ENCODE assay signal across 18 mouse cellular contexts in genomic region chr8:37424588-37424987, GRCm38 (mm10).
A peak's percentile ranks its signal among the peaks of the same experiment; 100 is the strongest.
DNase-seq lines count a peak whose midpoint lies in the region; ATAC-seq and TF ChIP-seq lines count a peak whose summit lies in the region.
"Had no signal": no experiment of that assay in that cellular context is flagged by ENCODE, and none has a peak within 500 bp of the region (broad histone marks: within the 10 kb centered on the region; RNA-seq: fewer than 3 reads in every experiment).

No protein-coding gene starts in this region.

- no peaks in the 10 kb centered on the region for H3K36me3 ChIP-seq in lung, embryonic 15.5 days
- no peaks in the 10 kb centered on the region for H3K36me3 ChIP-seq in lung, postnatal 0 days (ENCODE audit: insufficient read depth, low read length)
- H3K36me3 ChIP-seq: embryonic facial prominence, embryonic 10.5 days; embryonic facial prominence, embryonic 12.5 days; forebrain, embryonic 15.5 days had no signal

- H3K4me1 ChIP-seq in lung, embryonic 15.5 days = no peaks in the 10 kb centered on the region
- H3K4me1 ChIP-seq in lung, postnatal 0 days (ENCODE audit: insufficient read depth, low read depth, low read length) = no peaks in the 10 kb centered on the region
- H3K4me1 ChIP-seq: embryonic facial prominence, embryonic 10.5 days; embryonic facial prominence, embryonic 12.5 days; forebrain, embryonic 13.5 days; forebrain, embryonic 15.5 days had no signal

- no peak overlapping the region for H3K4me2 ChIP-seq in lung, embryonic 15.5 days
- H3K4me2 ChIP-seq in lung, postnatal 0 days (replicated peaks; ENCODE audit: low read depth, low read length) = no peak overlapping the region
- H3K4me2 ChIP-seq: embryonic facial prominence, embryonic 12.5 days; forebrain, embryonic 13.5 days; forebrain, embryonic 15.5 days had no signal

- H3K27me3 ChIP-seq in lung, embryonic 15.5 days = no peaks in the 10 kb centered on the region
- no peaks in the 10 kb centered on the region for H3K27me3 ChIP-seq in lung, postnatal 0 days (replicated peaks; ENCODE audit: insufficient read depth, low read length)
- H3K27me3 ChIP-seq: embryonic facial prominence, embryonic 12.5 days; forebrain, embryonic 13.5 days; forebrain, embryonic 15.5 days had no signal

- no peak overlapping the region for H3K9ac ChIP-seq in lung, embryonic 15.5 days
- no peak overlapping the region for H3K9ac ChIP-seq in lung, postnatal 0 days (replicated peaks; ENCODE audit: low read depth)
- H3K9ac ChIP-seq: embryonic facial prominence, embryonic 12.5 days; forebrain, embryonic 13.5 days; forebrain, embryonic 15.5 days had no signal

- DNase-seq in lung, postnatal 25 days (ENCODE audit: low spot score) = no peak
- peak; percentile 55 for DNase-seq in lung, postnatal 0 days (ENCODE audit: low spot score)
- no peak for DNase-seq in lung, postnatal 14 days
- DNase-seq in brain, adult 2 months (ENCODE audit: low read depth, low spot score) = peak; percentile 10
- DNase-seq in gastrocnemius, adult 18-20 months (ENCODE audit: low spot score) = no peak
- DNase-seq: adrenal gland, adult 2 months; adrenal gland, postnatal 10 days; adrenal gland, postnatal 25 days; cerebellum, adult 11-12 months; cerebellum, adult 2 months; cerebellum, adult 9-10 months; cerebellum, postnatal 10 days; cerebellum, postnatal 25 days had no signal

- no peak overlapping the region for H3K27ac ChIP-seq in lung, embryonic 15.5 days
- no peak overlapping the region for H3K27ac ChIP-seq in lung, postnatal 0 days (ENCODE audit: low read length)
- H3K27ac ChIP-seq: embryonic facial prominence, embryonic 10.5 days; embryonic facial prominence, embryonic 12.5 days; forebrain, embryonic 13.5 days; forebrain, embryonic 15.5 days had no signal

- H3K4me3 ChIP-seq in lung, embryonic 15.5 days = no peak overlapping the region
- H3K4me3 ChIP-seq in lung, postnatal 0 days (ENCODE audit: low read depth, low read length) = no peak overlapping the region
- H3K4me3 ChIP-seq: embryonic facial prominence, embryonic 10.5 days; embryonic facial prominence, embryonic 12.5 days; forebrain, embryonic 13.5 days; forebrain, embryonic 15.5 days had no signal

- no peaks in the 10 kb centered on the region for H3K9me3 ChIP-seq in lung, embryonic 15.5 days
- H3K9me3 ChIP-seq in lung, postnatal 0 days (ENCODE audit: low read length) = no peaks in the 10 kb centered on the region
- H3K9me3 ChIP-seq: embryonic facial prominence, embryonic 10.5 days; embryonic facial prominence, embryonic 12.5 days; forebrain, embryonic 13.5 days; forebrain, embryonic 15.5 days had no signal

- ATAC-seq in lung, embryonic 15.5 days (ENCODE audit: borderline replicate concordance, extremely low read depth, low FRiP score, low TSS enrichment) = peak; percentile 64; the same call in 1 of the 2 replicates
- ATAC-seq in lung, postnatal 0 days = peak; percentile 41; the same call in 1 of the 2 replicates
- ATAC-seq: forebrain, embryonic 13.5 days; forebrain, embryonic 15.5 days had no signal

- no peak for TF ChIP-seq CTCF in lung, postnatal 0 days (IDR thresholded peaks at IDR 0.05)

- no peak for TF ChIP-seq EP300 in lung, postnatal 0 days (IDR thresholded peaks at IDR 0.05)

Comparison
In these comparisons a context has a peak if more than half of its experiments do, and no peak if none do; other contexts are left out.
1. DNase-seq: peak in lung, postnatal 0 days (single experiment) and brain, adult 2 months (single experiment); none in lung, postnatal 25 days (single experiment), lung, postnatal 14 days (single experiment) and gastrocnemius, adult 18-20 months (single experiment).